Mouse (Mus musculus) embryonic facial prominence, embryonic 10.5 days (tissue): Measurements from ENCODE around the gene Hivep2. TPM values are rescaled to one million over a fixed set of nuclear protein-coding genes. Genes with fewer than 3 reads are reported as not detected.

Experiments
- polyA plus RNA-seq: library from polyadenylated mRNA; unstranded; fragments of >200 nt; fragmentation: Nextera tagmentation; extraction: Ambion mirVana; gene quantifications from 2 replicates; pipeline ENCODE4 v1.2.1, GENCODE M21; 2016

The Hivep2 gene
- polyA plus RNA-seq, 1 experiment from 2014 or later = 1.9 TPM

Other genes starting within 250 kb of the Hivep2 start
- gene Aig1, start 97.1 kb upstream of the Hivep2 start, polyA plus RNA-seq = 21.9 and 24.2 TPM in 2 replicates